Mouse (Mus musculus) MN1 (cell line): ENCODE results near the gene Gm10096.
"Not testable (repeated sequence)": the region's sequence is repeated elsewhere in the genome, so short reads cannot be mapped to it uniquely, and the experiment has no call there.

Experiments
- DNase-seq: peaks from one replicate; pipeline ENCODE4 v3.0.0-alpha.2; 2016; ENCODE audit warnings: low spot score

Gene Gm10096

DNA sequence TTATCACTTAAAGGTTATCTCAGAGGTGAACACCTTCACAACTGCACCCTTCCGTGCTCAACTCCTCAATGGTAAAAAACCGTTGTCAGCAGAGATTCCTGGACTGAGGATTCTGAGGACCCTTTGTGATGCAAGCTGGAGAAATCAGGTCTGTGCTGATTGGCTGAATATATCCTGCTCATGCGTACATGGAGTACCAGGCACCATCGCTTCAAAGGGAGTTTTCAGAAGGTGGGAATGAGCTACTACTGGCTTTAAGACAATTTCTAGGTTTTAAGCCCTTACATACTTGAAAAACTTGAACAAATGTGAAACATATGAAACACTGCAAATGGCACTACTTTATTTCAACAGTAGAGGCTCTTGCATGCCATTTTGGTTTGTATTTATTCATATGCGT lies at the start of gene Gm10096:
Gm10096 (minus strand) TSS at position 101 of the 400 bp plus-strand sequence.
- not testable (repeated sequence) for DNase-seq
